Mouse (Mus musculus): ENCODE data around the gene Tbrg4.

DNA sequence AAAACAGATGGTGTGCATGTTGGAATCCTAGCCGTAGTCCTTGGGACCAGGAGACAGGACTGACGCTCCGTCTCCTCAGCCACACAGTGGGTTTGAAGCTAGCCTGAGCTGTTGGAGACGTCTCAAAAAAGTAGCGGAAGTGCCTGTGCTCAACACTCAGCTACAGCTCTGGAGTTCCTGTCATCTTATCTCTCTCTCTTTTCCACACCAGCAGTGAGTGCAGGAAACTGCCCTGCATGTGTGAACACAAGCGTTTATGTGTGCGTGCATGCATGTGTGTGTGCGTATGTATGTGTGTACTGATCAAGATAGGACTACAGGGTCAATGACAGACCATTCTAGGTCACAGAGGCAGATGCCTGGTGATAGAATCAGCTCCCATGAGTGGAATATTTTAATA lies 57.9 kb downstream of the Tbrg4 start:
- no peak for TF ChIP-seq CTCF (IDR thresholded peaks at IDR 0.05; ENCODE audit: low read depth, low read length)
- TF ChIP-seq POLR2A (IDR thresholded peaks at IDR 0.05; ENCODE audit: borderline replicate concordance, low read depth, low read length): no peak
